Mouse (Mus musculus): ENCODE data around the gene Rogdi. TPM values are rescaled to one million over a fixed set of nuclear protein-coding genes. Genes with fewer than 3 reads are reported as not detected.

Gene Rogdi
- polyA plus RNA-seq, 1 experiment from 2014 or later = 101 TPM

DNA sequence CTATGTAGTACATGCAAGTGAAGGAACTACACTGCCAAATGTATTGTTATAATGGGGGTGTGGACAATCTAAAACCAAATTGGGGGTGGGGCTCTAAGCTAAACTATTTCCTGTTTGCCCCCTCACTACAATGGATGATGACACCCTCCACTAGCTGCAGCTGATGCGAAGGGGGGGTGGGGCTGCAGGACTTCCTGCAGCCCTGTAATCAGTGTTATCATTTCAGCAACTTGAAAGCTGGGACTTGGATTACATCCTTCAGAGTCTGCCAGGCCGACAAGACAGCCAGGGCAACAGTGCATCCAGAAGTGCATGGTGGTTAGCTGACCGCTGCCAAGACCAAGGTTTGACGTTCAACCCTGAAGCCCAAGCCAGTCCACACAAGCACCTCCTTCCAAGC is 41.7 kb downstream of the Rogdi start:
- Histone ChIP-seq H3K4me2 (ENCODE audit: low read length) (no peak overlapping the region), H3K4me3 (ENCODE audit: low read depth, low read length) (no peak overlapping the region), H3K4me1 (ENCODE audit: control insufficient read depth, insufficient read depth, low read length) (no peaks in the 10 kb centered on the region), H3K9ac (ENCODE audit: low read length) (no peak overlapping the region), H3K27ac (ENCODE audit: low read depth, low read length) (no peak overlapping the region), H3K27me3 (replicated peaks; ENCODE audit: control insufficient read depth, insufficient read depth, low read length) (no peaks in the 10 kb centered on the region), H3K9me3 (replicated peaks; ENCODE audit: control insufficient read depth, low read length) (no peaks in the 10 kb centered on the region), H3K36me3 (ENCODE audit: control insufficient read depth, insufficient read depth, low read length) (no peaks in the 10 kb centered on the region)
- ATAC-seq = no peak
- DNase-seq (ENCODE audit: low spot score) = no peak
- WGBS = 86% methylated on average over 4 of the region's 4 CpGs

DNA sequence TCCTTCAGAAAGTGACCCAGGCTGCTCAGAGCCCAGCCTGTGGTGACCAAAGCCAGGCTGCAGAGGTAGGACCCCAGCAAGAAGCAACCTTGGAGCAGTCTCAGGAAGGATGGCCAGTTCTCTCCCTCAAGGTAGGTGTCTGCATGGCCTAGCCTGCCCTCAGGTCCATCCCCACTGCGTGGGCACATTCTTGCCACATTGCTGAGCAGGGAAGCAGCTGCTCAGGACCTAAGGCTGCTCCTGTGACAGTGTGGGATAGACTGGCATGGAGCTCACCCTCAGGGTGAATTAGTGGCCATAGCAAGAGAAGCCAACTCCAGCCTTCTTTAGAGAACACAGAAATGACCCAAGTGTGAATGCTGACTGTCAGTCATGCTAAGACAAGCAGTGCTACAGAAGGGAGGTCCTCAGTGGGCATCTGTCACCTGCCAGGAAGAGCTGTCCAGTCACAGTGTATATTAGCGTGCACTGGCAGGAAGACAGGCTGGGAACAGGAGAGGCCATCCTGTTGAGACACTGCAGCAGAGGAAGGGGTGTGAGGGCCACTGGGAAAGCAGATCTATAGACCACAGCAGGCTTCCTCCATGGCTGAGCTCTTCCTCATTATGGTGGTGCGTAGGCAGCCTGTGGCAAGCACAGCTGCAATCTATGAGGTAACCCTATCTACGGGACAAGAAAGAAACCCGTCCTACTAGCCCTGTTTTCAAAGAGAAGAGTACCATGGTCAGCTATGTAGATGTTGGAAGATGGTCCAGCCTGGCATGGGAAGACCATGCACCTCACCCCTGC is 44.1 kb downstream of the Rogdi start:
- H3K4me2 ChIP-seq (ENCODE audit: low read length) = no peak overlapping the region
- no peaks in the 10 kb centered on the region for H3K9me3 ChIP-seq (replicated peaks; ENCODE audit: control insufficient read depth, low read length)
- no peak overlapping the region for H3K9ac ChIP-seq (ENCODE audit: low read length)
- peaks cover 3% of the 10 kb centered on the region; the same call in 1 of the 2 replicates for H3K4me1 ChIP-seq (ENCODE audit: control insufficient read depth, insufficient read depth, low read length)
- H3K36me3 ChIP-seq (ENCODE audit: control insufficient read depth, insufficient read depth, low read length) = no peaks in the 10 kb centered on the region
- no peaks in the 10 kb centered on the region for H3K27me3 ChIP-seq (replicated peaks; ENCODE audit: control insufficient read depth, insufficient read depth, low read length)
- ATAC-seq = no peak
- no peak for DNase-seq (ENCODE audit: low spot score)
- 85% methylated on average over 5 of the region's 5 CpGs for WGBS
- no peak overlapping the region for H3K27ac ChIP-seq (ENCODE audit: low read depth, low read length)
- H3K4me3 ChIP-seq (ENCODE audit: low read depth, low read length) = no peak overlapping the region

DNA sequence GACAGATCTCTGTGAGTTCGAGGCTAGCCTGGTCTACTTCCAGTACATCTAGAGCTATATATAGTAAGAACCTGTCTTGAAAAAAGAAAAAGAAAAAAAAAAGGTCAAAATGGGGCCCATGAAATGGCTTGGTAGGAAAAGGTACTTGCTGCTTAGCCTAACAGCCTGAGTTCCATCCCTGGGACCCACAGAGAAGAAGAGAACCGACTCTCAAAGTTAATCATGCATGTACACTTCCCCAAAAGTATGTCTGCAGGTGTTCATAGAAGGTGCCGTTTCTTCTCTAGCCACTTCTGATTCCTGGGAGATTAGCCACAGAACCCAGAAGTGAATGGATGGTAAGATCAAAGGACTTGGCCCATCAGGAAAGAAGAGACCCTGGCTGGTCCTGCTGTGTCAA is 44.9 kb downstream of the Rogdi start:
- no peak for ATAC-seq

DNA sequence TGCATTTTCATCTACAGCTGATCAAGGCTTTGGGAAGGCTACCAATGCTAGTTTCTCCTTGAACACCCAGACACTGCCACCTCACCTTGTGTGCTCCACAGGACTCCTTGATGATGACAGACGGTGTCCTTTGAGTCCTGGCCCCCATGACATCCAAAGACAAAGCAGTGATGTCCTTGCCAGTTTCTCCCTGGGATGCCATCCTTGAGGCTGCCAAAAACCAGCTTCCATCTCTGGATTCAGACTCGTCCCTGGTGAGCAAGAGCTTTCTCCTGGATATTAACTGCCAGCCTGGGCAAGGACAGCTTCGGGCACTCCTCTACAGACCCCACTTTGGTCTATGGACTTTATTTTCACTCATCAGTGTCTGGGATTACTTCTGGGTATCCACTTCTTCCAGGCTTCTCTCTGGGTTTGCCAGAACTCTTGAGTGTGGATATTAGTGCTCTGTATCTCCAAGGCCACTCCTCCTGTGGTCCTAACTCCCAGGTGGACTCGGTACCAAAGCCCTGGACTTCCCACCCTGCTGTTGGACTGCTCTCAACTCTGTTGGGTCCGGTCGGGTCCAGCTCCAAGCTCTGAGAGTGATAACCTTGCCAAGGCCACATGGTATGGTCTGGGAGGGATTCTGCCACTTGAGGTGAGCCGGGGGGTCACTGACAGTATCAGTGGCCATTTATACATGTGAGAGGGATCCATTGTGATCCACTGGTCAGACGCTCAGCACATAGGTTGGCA is 47.8 kb downstream of the Rogdi start:
- H3K4me2 ChIP-seq (ENCODE audit: low read length) = peak overlapping the region; percentile 60
- H3K9me3 ChIP-seq (replicated peaks; ENCODE audit: control insufficient read depth, low read length) = no peaks in the 10 kb centered on the region
- WGBS = 90% methylated on average over 8 of the region's 8 CpGs
- no peaks in the 10 kb centered on the region for H3K36me3 ChIP-seq (ENCODE audit: control insufficient read depth, insufficient read depth, low read length)
- peaks cover 8% of the 10 kb centered on the region; the same call in 1 of the 2 replicates for H3K4me1 ChIP-seq (ENCODE audit: control insufficient read depth, insufficient read depth, low read length)
- ATAC-seq (no peak), DNase-seq (ENCODE audit: low spot score) (no peak)
- H3K9ac ChIP-seq (ENCODE audit: low read length) = no peak overlapping the region; the same call in 1 of the 2 replicates
- no peaks in the 10 kb centered on the region for H3K27me3 ChIP-seq (replicated peaks; ENCODE audit: control insufficient read depth, insufficient read depth, low read length)
- H3K4me3 ChIP-seq (ENCODE audit: low read depth, low read length) = peak overlapping the region; percentile 89; the same call in 1 of the 2 replicates
- no peak overlapping the region for H3K27ac ChIP-seq (ENCODE audit: low read depth, low read length)

More for the DNA sequence above, 44.9 kb downstream of the Rogdi start:
- Histone ChIP-seq H3K4me2 (ENCODE audit: low read length) (no peak overlapping the region), H3K27ac (ENCODE audit: low read depth, low read length) (no peak overlapping the region), H3K36me3 (ENCODE audit: control insufficient read depth, insufficient read depth, low read length) (no peaks in the 10 kb centered on the region), H3K9me3 (replicated peaks; ENCODE audit: control insufficient read depth, low read length) (no peaks in the 10 kb centered on the region), H3K27me3 (replicated peaks; ENCODE audit: control insufficient read depth, insufficient read depth, low read length) (no peaks in the 10 kb centered on the region), H3K9ac (ENCODE audit: low read length) (no peak overlapping the region), H3K4me1 (ENCODE audit: control insufficient read depth, insufficient read depth, low read length) (peaks cover 4% of the 10 kb centered on the region; the same call in 1 of the 2 replicates), H3K4me3 (ENCODE audit: low read depth, low read length) (no peak overlapping the region)
- 75% methylated on average over 3 of the region's 3 CpGs for WGBS
- DNase-seq (ENCODE audit: low spot score) = no peak

DNA sequence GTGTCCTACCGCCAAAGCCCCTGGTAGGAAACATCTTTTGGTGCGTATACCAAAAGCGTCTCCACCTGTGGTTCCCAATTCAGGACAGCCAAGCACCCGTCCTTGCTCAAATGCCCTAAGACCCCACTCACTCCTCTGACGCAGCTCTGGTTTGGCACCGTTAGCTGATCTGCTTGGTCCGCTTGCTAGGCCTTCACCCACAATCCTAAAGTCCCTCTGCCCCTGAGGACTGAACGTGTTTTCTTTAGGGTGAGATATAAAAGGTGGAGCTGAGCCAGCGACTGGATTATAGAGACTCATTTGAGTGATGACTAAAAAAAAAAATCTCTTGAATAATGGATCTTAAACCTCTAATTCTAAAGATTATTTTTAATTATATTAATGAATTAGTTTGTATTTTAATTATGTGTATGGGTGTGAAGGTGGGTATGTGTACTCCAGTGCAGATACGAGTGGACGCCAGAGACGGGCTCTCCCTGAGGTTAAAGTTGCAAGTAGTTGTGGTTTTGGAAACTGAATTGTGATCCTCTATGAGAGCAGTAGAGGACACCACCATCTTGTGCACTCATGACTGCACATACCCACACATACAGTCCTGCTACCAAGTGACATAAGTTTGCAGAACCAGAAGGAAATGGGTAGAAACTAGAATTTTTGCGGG is 48.5 kb downstream of the Rogdi start:
- 22% methylated on average over 13 of the region's 13 CpGs for WGBS
- Histone ChIP-seq H3K9me3 (replicated peaks; ENCODE audit: control insufficient read depth, low read length) (no peaks in the 10 kb centered on the region), H3K9ac (ENCODE audit: low read length) (peak overlapping the region; percentile 84), H3K4me1 (ENCODE audit: control insufficient read depth, insufficient read depth, low read length) (peaks cover 8% of the 10 kb centered on the region; the same call in 1 of the 2 replicates), H3K27ac (ENCODE audit: low read depth, low read length) (peak overlapping the region; percentile 59), H3K27me3 (replicated peaks; ENCODE audit: control insufficient read depth, insufficient read depth, low read length) (no peaks in the 10 kb centered on the region), H3K4me3 (ENCODE audit: low read depth, low read length) (peak overlapping the region; percentile 89), H3K4me2 (ENCODE audit: low read length) (peak overlapping the region; percentile 60), H3K36me3 (ENCODE audit: control insufficient read depth, insufficient read depth, low read length) (no peaks in the 10 kb centered on the region)
- ATAC-seq (peak; percentile 7; the same call in 1 of the 2 replicates), DNase-seq (ENCODE audit: low spot score) (peak; percentile 33)

DNA sequence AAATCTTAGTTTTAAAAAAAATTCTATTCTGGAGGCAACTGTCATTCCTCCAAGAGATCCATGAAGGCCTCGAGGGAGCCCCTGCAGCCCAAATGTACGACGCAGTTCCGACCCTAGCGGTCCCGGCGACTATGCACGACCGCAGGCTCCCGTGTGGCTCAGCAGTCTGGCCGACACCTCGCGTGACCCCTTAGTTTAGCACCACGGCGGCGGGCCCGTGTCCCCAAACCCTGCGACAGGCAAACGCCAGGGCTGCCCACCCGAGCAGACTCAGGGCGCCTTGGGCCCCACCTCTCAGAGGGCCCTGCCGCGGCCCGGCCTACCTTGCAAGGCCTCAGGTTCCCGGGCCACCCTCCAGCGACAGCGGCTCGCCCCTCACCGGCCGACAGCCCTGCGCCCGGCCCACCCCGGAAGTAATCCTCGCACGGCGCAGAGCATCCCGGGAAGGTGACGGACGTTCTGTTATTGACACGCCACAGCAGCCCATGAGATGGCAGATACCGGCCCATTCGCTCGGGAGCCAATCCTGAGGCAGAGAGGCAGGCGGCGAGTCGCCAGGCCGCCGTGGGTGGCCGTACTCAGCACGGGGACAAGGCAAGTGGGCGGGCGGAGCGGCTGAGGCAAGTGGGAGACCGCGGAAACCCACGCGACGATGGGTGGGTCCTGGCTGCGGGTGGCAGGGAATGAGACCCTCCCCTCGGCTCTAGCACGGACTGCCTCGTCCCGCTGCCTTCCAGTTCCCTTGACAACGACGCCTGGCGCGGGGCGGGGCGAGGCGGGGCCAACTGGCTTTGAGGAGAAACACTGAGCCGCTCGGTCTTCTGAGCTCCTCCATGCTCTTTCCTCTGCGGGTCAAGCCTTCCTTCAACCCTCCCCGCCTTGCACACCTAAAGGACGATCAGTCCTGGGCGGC is 49.3 kb downstream of the Rogdi start, which contains the start of gene Anks3:
Anks3 (minus strand) TSS at position 409 of the 913 bp plus-strand sequence.
- Histone ChIP-seq H3K4me3 (ENCODE audit: low read depth, low read length) (peak within 1 kb of the TSS; percentile 89), H3K27me3 (replicated peaks; ENCODE audit: control insufficient read depth, insufficient read depth, low read length) (no peaks in the 10 kb centered on the region), H3K4me1 (ENCODE audit: control insufficient read depth, insufficient read depth, low read length) (peaks cover 8% of the 10 kb centered on the region; the same call in 1 of the 2 replicates), H3K9ac (ENCODE audit: low read length) (peak within 1 kb of the TSS; percentile 84), H3K4me2 (ENCODE audit: low read length) (peak within 1 kb of the TSS; percentile 60), H3K9me3 (replicated peaks; ENCODE audit: control insufficient read depth, low read length) (no peaks in the 10 kb centered on the region), H3K36me3 (ENCODE audit: control insufficient read depth, insufficient read depth, low read length) (no peaks in the 10 kb centered on the region), H3K27ac (ENCODE audit: low read depth, low read length) (peak within 1 kb of the TSS; percentile 59)
- WGBS = under 1% methylated on average over 67 of the region's 76 CpGs
- ATAC-seq (peak; percentile 99), DNase-seq (ENCODE audit: low spot score) (peak; percentile 97)

DNA sequence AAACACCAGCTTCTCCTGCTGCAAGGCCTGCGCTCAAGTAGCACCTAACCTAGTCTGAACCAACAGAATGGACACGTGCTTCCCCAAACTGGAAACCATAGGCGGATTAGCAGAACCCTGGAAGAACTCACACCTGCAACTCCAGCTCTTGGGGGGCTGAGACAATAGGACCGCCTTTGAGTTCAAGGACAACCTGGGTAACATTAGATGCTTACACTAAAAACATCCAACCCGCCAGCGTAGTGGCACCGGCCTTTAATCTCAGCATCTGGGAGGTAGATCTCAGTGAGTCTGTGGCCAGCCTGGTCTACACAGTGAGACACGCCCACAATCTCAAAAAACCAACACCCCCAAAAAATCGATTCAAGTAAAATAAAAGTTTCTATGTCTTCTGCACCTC is 50.0 kb downstream of the Rogdi start:
- DNase-seq (ENCODE audit: low spot score) (no peak), ATAC-seq (no peak)
- Histone ChIP-seq H3K27me3 (replicated peaks; ENCODE audit: control insufficient read depth, insufficient read depth, low read length) (no peaks in the 10 kb centered on the region), H3K27ac (ENCODE audit: low read depth, low read length) (no peak overlapping the region), H3K4me1 (ENCODE audit: control insufficient read depth, insufficient read depth, low read length) (peaks cover 8% of the 10 kb centered on the region; the same call in 1 of the 2 replicates), H3K4me2 (ENCODE audit: low read length) (peak overlapping the region; percentile 60), H3K36me3 (ENCODE audit: control insufficient read depth, insufficient read depth, low read length) (no peaks in the 10 kb centered on the region), H3K9me3 (replicated peaks; ENCODE audit: control insufficient read depth, low read length) (no peaks in the 10 kb centered on the region), H3K9ac (ENCODE audit: low read length) (peak overlapping the region; percentile 84), H3K4me3 (ENCODE audit: low read depth, low read length) (peak overlapping the region; percentile 89)
- 38% methylated on average over 9 of the region's 9 CpGs for WGBS

DNA sequence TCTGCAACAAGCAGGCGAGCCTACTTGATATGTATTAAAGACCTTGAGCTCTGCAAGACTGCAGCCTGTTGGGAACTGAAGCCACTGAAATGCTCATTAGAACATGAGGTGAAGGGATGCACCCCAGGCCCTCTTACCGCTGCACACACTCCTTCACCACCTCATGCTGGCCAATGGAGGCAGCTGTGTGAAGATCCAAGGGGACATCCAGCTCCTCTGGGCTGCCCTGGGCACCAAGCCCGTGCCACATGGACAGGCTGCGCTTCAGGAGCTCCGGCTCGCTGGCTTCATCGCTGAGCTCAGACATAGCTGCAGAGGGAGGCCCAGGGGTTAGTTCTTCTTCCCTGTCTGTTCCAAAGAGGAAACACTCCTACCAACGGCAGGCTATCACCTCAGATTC is 53.1 kb downstream of the Rogdi start:
- peaks cover 23% of the 10 kb centered on the region for H3K36me3 ChIP-seq (ENCODE audit: control insufficient read depth, insufficient read depth, low read length)
- H3K9ac ChIP-seq (ENCODE audit: low read length) = no peak overlapping the region
- peaks cover 8% of the 10 kb centered on the region; the same call in 1 of the 2 replicates for H3K4me1 ChIP-seq (ENCODE audit: control insufficient read depth, insufficient read depth, low read length)
- no peaks in the 10 kb centered on the region for H3K27me3 ChIP-seq (replicated peaks; ENCODE audit: control insufficient read depth, insufficient read depth, low read length)
- H3K9me3 ChIP-seq (replicated peaks; ENCODE audit: control insufficient read depth, low read length) = no peaks in the 10 kb centered on the region
- no peak for DNase-seq (ENCODE audit: low spot score)
- no peak overlapping the region for H3K27ac ChIP-seq (ENCODE audit: low read depth, low read length)
- no peak overlapping the region for H3K4me3 ChIP-seq (ENCODE audit: low read depth, low read length)
- WGBS = 91% methylated on average over 8 of the region's 8 CpGs
- ATAC-seq = no peak
- H3K4me2 ChIP-seq (ENCODE audit: low read length) = no peak overlapping the region
